Mouse (Mus musculus): Measurements from ENCODE around the gene Bhlhe23. TPM values are rescaled to one million over a fixed set of nuclear protein-coding genes. Genes with fewer than 3 reads are reported as not detected.

Bhlhe23 gene
- total and polyA plus RNA-seq, 3 experiments = not detected

DNA sequence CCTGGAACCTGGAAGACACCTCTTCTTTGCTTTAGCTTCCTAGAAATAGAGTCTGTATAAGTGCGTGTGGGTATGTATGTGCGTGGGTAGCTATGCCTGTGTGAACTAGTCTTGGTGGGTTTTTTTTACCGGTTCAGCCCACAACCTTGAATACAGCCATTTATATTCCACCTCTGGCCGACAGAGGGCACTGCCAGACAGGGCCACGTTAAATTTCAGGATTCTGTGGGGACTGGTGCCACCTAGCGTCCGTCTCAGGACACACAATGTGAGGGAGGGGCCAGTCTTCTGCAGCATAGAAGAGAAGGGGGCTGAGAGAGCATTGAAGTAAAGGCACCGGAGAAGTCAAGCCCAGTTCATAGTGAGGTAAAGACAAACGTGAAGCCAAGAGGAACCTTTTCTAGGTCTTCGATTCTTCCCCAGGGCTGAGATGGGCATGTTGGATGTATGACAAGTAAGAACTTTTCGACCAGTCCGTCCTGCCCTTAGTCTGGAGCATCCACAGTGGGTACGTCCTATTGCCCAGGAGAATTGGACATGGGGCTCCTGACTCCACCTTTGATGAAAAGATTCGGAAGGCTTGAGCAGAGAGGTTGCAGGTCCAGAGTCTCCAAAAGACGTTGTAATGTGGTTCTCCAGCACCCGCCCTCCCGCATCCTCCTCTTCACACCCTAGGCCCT lies 31.3 kb downstream of the Bhlhe23 start:
- peak; percentile 84 for DNase-seq (ENCODE audit: low read depth, low spot score)
- no peak overlapping the region for H3K27ac ChIP-seq (ENCODE audit: control insufficient read depth, low read depth, low read length)
- peaks cover 0 to 2% of the 10 kb centered on the region in 2 experiments; a peak in 1 of 4 replicates for H3K27me3 ChIP-seq (ENCODE audit: control insufficient read depth in 1 of 2, insufficient read depth in 2 of 2, low read length in 2 of 2)
- no peak overlapping the region for H3K4me3 ChIP-seq (ENCODE audit: control insufficient read depth in 1 of 2, insufficient read depth in 1 of 2, low read depth in 2 of 2, low read length in 2 of 2)
- H3K9me3 ChIP-seq (replicated peaks; ENCODE audit: insufficient read depth, low read length) = no peaks in the 10 kb centered on the region
- no peaks in the 10 kb centered on the region for H3K4me1 ChIP-seq (ENCODE audit: control insufficient read depth in 1 of 2, insufficient read depth in 2 of 2, low read length in 2 of 2)
- H3K79me2 ChIP-seq (ENCODE audit: control insufficient read depth, insufficient read depth, low read length, poor library complexity) = no peaks in the 10 kb centered on the region
- H3K9ac ChIP-seq (ENCODE audit: control insufficient read depth, low read depth, low read length, poor library complexity, severe bottlenecking) = no peak overlapping the region
- H3K36me3 ChIP-seq (ENCODE audit: control insufficient read depth in 1 of 2, insufficient read depth in 2 of 2, low read length in 2 of 2) = no peaks in the 10 kb centered on the region
- TF ChIP-seq BHLHE40 (IDR thresholded peaks at IDR 0.05; ENCODE audit: borderline replicate concordance, low read depth, low read length) (no peak), USF1 (IDR thresholded peaks at IDR 0.05; ENCODE audit: low read depth, low read length) (no peak), MAZ (IDR thresholded peaks at IDR 0.05; ENCODE audit: low read depth, low read length) (peak; percentile 99), POLR2A (IDR thresholded peaks at IDR 0.05; ENCODE audit: control insufficient read depth in 1 of 2, insufficient read depth in 1 of 2, low read depth in 1 of 2, low read length in 2 of 2, poor library complexity in 1 of 2) (no peak), RCOR1 (IDR thresholded peaks at IDR 0.05; ENCODE audit: low read depth, low read length) (no peak), USF2 (IDR thresholded peaks at IDR 0.05; ENCODE audit: borderline replicate concordance in 1 of 2, insufficient read depth in 1 of 2, low read depth in 1 of 2, low read length in 2 of 2) (no peak), CHD1 (IDR thresholded peaks at IDR 0.05; ENCODE audit: low read depth, low read length) (no peak), E2F4 (IDR thresholded peaks at IDR 0.05; ENCODE audit: borderline replicate concordance, low read depth, low read length) (no peak), NELFE (IDR thresholded peaks at IDR 0.05; ENCODE audit: low read depth, low read length) (no peak), MEF2A (IDR thresholded peaks at IDR 0.05; ENCODE audit: extremely low read depth, insufficient replicate concordance, low read depth, low read length, poor library complexity, severe bottlenecking) (no peak), ZKSCAN1 (IDR thresholded peaks at IDR 0.05; ENCODE audit: low read depth, low read length) (no peak), MXI1 (IDR thresholded peaks at IDR 0.05; ENCODE audit: low read depth, low read length) (peak; percentile 60), POLR2AphosphoS5 (IDR thresholded peaks at IDR 0.05; ENCODE audit: borderline replicate concordance, low read depth, low read length) (no peak), MYC (IDR thresholded peaks at IDR 0.05; ENCODE audit: low read depth, low read length) (peak; percentile 47; the same call in 1 of the 2 replicates), TAL1 (IDR thresholded peaks at IDR 0.05; ENCODE audit: low read length) (no peak), UBTF (IDR thresholded peaks at IDR 0.05; ENCODE audit: borderline replicate concordance, insufficient read depth, low read depth, low read length) (no peak), SIN3A (IDR thresholded peaks at IDR 0.05; ENCODE audit: low read length) (peak; percentile 70), NRF1 (IDR thresholded peaks at IDR 0.05; ENCODE audit: insufficient read depth, low read depth, low read length, poor library complexity, severe bottlenecking) (0 out of 2 replicates have a peak, but pooled peaks have one; percentile 25), MAX (IDR thresholded peaks at IDR 0.05; ENCODE audit: low read length) (no peak; the same call in 1 of the 2 replicates), TBP (IDR thresholded peaks at IDR 0.05; ENCODE audit: low read depth, low read length) (no peak), GABPA (IDR thresholded peaks at IDR 0.05; ENCODE audit: low read depth, low read length) (no peak), RAD21 (IDR thresholded peaks at IDR 0.05; ENCODE audit: low read depth, low read length) (peak; percentile 100), SMC3 (IDR thresholded peaks at IDR 0.05; ENCODE audit: low read depth, low read length) (peak; percentile 99), MYB (IDR thresholded peaks at IDR 0.05; ENCODE audit: low read depth, low read length) (no peak), GATA1 (IDR thresholded peaks at IDR 0.05; ENCODE audit: low read depth, low read length) (no peak), MAFK (IDR thresholded peaks at IDR 0.05; ENCODE audit: borderline replicate concordance, low read depth, low read length) (no peak), CHD2 (IDR thresholded peaks at IDR 0.05; ENCODE audit: low read length) (no peak), ZMIZ1 (IDR thresholded peaks at IDR 0.05; ENCODE audit: low read depth, low read length) (no peak), ZNF384 (IDR thresholded peaks at IDR 0.05; ENCODE audit: low read depth, low read length) (peak; percentile 84), KAT2A (conservative IDR thresholded peaks at IDR 0.05; ENCODE audit: low read depth, low read length) (no peak), ETS1 (IDR thresholded peaks at IDR 0.05; ENCODE audit: low read depth, low read length) (no peak), ZC3H11A (IDR thresholded peaks at IDR 0.05; ENCODE audit: low read depth, low read length) (peak; percentile 97), HCFC1 (IDR thresholded peaks at IDR 0.05; ENCODE audit: low read depth, low read length) (0 out of 2 replicates have a peak, but pooled peaks have one; percentile 44), CTCF (IDR thresholded peaks at IDR 0.05 in 2 of 3, conservative IDR thresholded peaks at IDR 0.05 in 1 of 3; ENCODE audit: control insufficient read depth in 1 of 3, insufficient read depth in 1 of 3, low read depth in 2 of 3, low read length in 3 of 3, poor library complexity in 1 of 3, severe bottlenecking in 1 of 3) (peak in 2 of 3 experiments; percentile 96 to 100; a peak in 5 of 6 replicates), POLR2AphosphoS2 (IDR thresholded peaks at IDR 0.05; ENCODE audit: low read length) (no peak), ELF1 (IDR thresholded peaks at IDR 0.05; ENCODE audit: low read depth, low read length) (peak; percentile 54; the same call in 1 of the 2 replicates)

All from MEL (cell line).